Mouse (Mus musculus): ENCODE data around the gene Ccdc12. TPM values are rescaled to one million over a fixed set of nuclear protein-coding genes. Genes with fewer than 3 reads are reported as not detected.

Gene Ccdc12
- polyA plus RNA-seq, 1 experiment from 2014 or later = 147 TPM

- peak; percentile 54 for ATAC-seq (replicated peaks; ENCODE audit: extremely low read depth, insufficient read depth, low FRiP score)
- Histone ChIP-seq H3K4me2 (ENCODE audit: low read depth, low read length) (peak overlapping the region; percentile 73), H3K27ac (ENCODE audit: low read length) (peak overlapping the region; percentile 72), H3K4me1 (ENCODE audit: control insufficient read depth, insufficient read depth, low read length) (peaks cover 10% of the 10 kb centered on the region; the same call in 1 of the 2 replicates), H3K9me3 (replicated peaks; ENCODE audit: control insufficient read depth, low read length) (no peaks in the 10 kb centered on the region), H3K4me3 (ENCODE audit: low read length) (peak overlapping the region; percentile 65), H3K9ac (ENCODE audit: low read length) (peak overlapping the region; percentile 86), H3K36me3 (ENCODE audit: control insufficient read depth, insufficient read depth) (no peaks in the 10 kb centered on the region), H3K27me3 (ENCODE audit: control insufficient read depth, insufficient read depth, low read length) (peaks cover 16% of the 10 kb centered on the region)
- 4% methylated on average over 51 of the region's 63 CpGs for WGBS
Measured at GRCm38 (mm10) chr9:110743456-110744323, 87.4 kb downstream of the Ccdc12 start.

- Histone ChIP-seq H3K4me1 (ENCODE audit: control insufficient read depth, insufficient read depth, low read length) (peaks cover 17% of the 10 kb centered on the region), H3K27me3 (ENCODE audit: control insufficient read depth, insufficient read depth, low read length) (peaks cover 13% of the 10 kb centered on the region), H3K27ac (ENCODE audit: low read length) (no peak overlapping the region), H3K9ac (ENCODE audit: low read length) (no peak overlapping the region), H3K4me2 (ENCODE audit: low read depth, low read length) (no peak overlapping the region), H3K4me3 (ENCODE audit: low read length) (no peak overlapping the region), H3K9me3 (replicated peaks; ENCODE audit: control insufficient read depth, low read length) (no peaks in the 10 kb centered on the region), H3K36me3 (ENCODE audit: control insufficient read depth, insufficient read depth) (no peaks in the 10 kb centered on the region)
- WGBS = 41% methylated on average over 5 of the region's 5 CpGs
- ATAC-seq (replicated peaks; ENCODE audit: extremely low read depth, insufficient read depth, low FRiP score) = no peak
Measured at GRCm38 (mm10) chr9:110745752-110746151, 89.4 kb downstream of the Ccdc12 start.

DNA sequence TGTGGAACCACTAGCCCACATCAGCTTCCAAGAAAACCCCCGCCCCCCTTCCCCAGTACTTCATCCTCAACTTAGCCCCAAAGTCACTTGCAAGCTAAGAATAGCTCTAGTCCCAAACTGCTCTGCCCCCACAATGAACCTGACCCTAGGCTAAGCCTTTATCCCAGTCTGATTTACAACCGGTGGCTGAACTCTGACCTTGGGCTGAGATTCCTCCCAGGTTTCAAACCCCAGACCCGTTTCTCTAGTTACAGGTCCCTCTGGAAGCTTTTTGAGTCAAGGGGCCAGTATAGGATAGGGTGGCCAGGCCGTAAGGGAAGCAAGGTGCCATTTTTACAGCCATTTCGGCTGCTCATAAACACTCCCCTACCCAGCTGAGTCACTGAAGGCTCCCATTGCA, 89.9 kb downstream of the Ccdc12 start:
- no peak overlapping the region for H3K27ac ChIP-seq (ENCODE audit: low read length)
- peaks cover 12% of the 10 kb centered on the region for H3K27me3 ChIP-seq (ENCODE audit: control insufficient read depth, insufficient read depth, low read length)
- no peak overlapping the region for H3K4me3 ChIP-seq (ENCODE audit: low read length)
- no peaks in the 10 kb centered on the region for H3K36me3 ChIP-seq (ENCODE audit: control insufficient read depth, insufficient read depth)
- no peaks in the 10 kb centered on the region for H3K9me3 ChIP-seq (replicated peaks; ENCODE audit: control insufficient read depth, low read length)
- H3K4me1 ChIP-seq (ENCODE audit: control insufficient read depth, insufficient read depth, low read length) = peaks cover 22% of the 10 kb centered on the region
- no peak for ATAC-seq (replicated peaks; ENCODE audit: extremely low read depth, insufficient read depth, low FRiP score)
- H3K4me2 ChIP-seq (ENCODE audit: low read depth, low read length) = no peak overlapping the region
- H3K9ac ChIP-seq (ENCODE audit: low read length) = no peak overlapping the region
- WGBS = 53% methylated on average over 5 of the region's 5 CpGs

DNA sequence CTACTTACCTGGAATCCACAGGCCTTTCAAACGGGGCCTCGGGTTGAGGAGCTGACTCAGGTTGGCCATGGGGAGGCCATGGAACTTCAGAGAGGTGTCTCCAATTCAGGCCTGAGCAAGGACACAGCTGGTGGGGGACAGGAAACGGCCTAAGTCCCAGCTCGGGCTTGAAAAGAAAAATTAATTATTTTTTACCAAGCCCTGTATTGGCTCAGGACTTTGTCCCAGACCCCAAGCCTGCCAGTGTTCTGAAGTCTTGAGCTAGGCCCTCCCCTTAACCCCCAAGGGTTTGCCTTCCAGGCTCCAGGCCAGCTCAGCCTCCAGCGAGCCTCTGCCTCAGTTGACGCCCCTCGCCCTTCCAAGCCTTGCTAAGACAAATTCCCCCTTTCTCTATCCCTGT, 90.7 kb downstream of the Ccdc12 start, which contains the start of gene Pth1r:
Pth1r (minus strand) TSS at position 185 of the 400 bp plus-strand sequence.
- H3K9ac ChIP-seq (ENCODE audit: low read length) = no peak within 1 kb of the TSS
- peaks cover 25% of the 10 kb centered on the region for H3K4me1 ChIP-seq (ENCODE audit: control insufficient read depth, insufficient read depth, low read length)
- no peak within 1 kb of the TSS for H3K27ac ChIP-seq (ENCODE audit: low read length)
- H3K36me3 ChIP-seq (ENCODE audit: control insufficient read depth, insufficient read depth) = no peaks in the 10 kb centered on the region
- WGBS = 71% methylated on average over 7 of the region's 7 CpGs
- no peak for ATAC-seq (replicated peaks; ENCODE audit: extremely low read depth, insufficient read depth, low FRiP score)
- H3K4me3 ChIP-seq (ENCODE audit: low read length) = no peak within 1 kb of the TSS
- H3K4me2 ChIP-seq (ENCODE audit: low read depth, low read length) = no peak within 1 kb of the TSS
- H3K27me3 ChIP-seq (ENCODE audit: control insufficient read depth, insufficient read depth, low read length) = peaks cover 12% of the 10 kb centered on the region
- no peaks in the 10 kb centered on the region for H3K9me3 ChIP-seq (replicated peaks; ENCODE audit: control insufficient read depth, low read length)

GRCm38 (mm10) chr9:110748451-110748850, 92.1 kb downstream of the Ccdc12 start:
- Histone ChIP-seq H3K9ac (ENCODE audit: low read length) (no peak overlapping the region), H3K9me3 (replicated peaks; ENCODE audit: control insufficient read depth, low read length) (no peaks in the 10 kb centered on the region), H3K27ac (ENCODE audit: low read length) (no peak overlapping the region), H3K4me2 (ENCODE audit: low read depth, low read length) (no peak overlapping the region), H3K36me3 (ENCODE audit: control insufficient read depth, insufficient read depth) (no peaks in the 10 kb centered on the region), H3K4me1 (ENCODE audit: control insufficient read depth, insufficient read depth, low read length) (peaks cover 25% of the 10 kb centered on the region), H3K27me3 (ENCODE audit: control insufficient read depth, insufficient read depth, low read length) (peaks cover 12% of the 10 kb centered on the region), H3K4me3 (ENCODE audit: low read length) (no peak overlapping the region)
- ATAC-seq (replicated peaks; ENCODE audit: extremely low read depth, insufficient read depth, low FRiP score) = no peak
- 61% methylated on average over 2 of the region's 2 CpGs for WGBS

- H3K4me1 ChIP-seq (ENCODE audit: control insufficient read depth, insufficient read depth, low read length) = peaks cover 25% of the 10 kb centered on the region
- no peak overlapping the region for H3K4me3 ChIP-seq (ENCODE audit: low read length)
- H3K27me3 ChIP-seq (ENCODE audit: control insufficient read depth, insufficient read depth, low read length) = no peaks in the 10 kb centered on the region
- peak; percentile 81 for ATAC-seq (replicated peaks; ENCODE audit: extremely low read depth, insufficient read depth, low FRiP score)
- 13% methylated on average over 14 of the region's 14 CpGs for WGBS
- H3K36me3 ChIP-seq (ENCODE audit: control insufficient read depth, insufficient read depth) = no peaks in the 10 kb centered on the region
- H3K9ac ChIP-seq (ENCODE audit: low read length) = peak overlapping the region; percentile 49
- H3K27ac ChIP-seq (ENCODE audit: low read length) = peak overlapping the region; percentile 85
- H3K9me3 ChIP-seq (replicated peaks; ENCODE audit: control insufficient read depth, low read length) = no peaks in the 10 kb centered on the region
- H3K4me2 ChIP-seq (ENCODE audit: low read depth, low read length) = peak overlapping the region; percentile 43
Measured at GRCm38 (mm10) chr9:110750404-110751187, 94.3 kb downstream of the Ccdc12 start.

- Histone ChIP-seq H3K9me3 (replicated peaks; ENCODE audit: control insufficient read depth, low read length) (no peaks in the 10 kb centered on the region), H3K27ac (ENCODE audit: low read length) (peak overlapping the region; percentile 85), H3K4me3 (ENCODE audit: low read length) (no peak overlapping the region), H3K27me3 (ENCODE audit: control insufficient read depth, insufficient read depth, low read length) (no peaks in the 10 kb centered on the region), H3K9ac (ENCODE audit: low read length) (no peak overlapping the region; the same call in 1 of the 2 replicates), H3K4me2 (ENCODE audit: low read depth, low read length) (peak overlapping the region; percentile 43), H3K4me1 (ENCODE audit: control insufficient read depth, insufficient read depth, low read length) (peaks cover 20% of the 10 kb centered on the region), H3K36me3 (ENCODE audit: control insufficient read depth, insufficient read depth) (no peaks in the 10 kb centered on the region)
- no peak for ATAC-seq (replicated peaks; ENCODE audit: extremely low read depth, insufficient read depth, low FRiP score)
- WGBS = 57% methylated on average over 5 of the region's 5 CpGs
Measured at GRCm38 (mm10) chr9:110751412-110751811, 95.1 kb downstream of the Ccdc12 start.

GRCm38 (mm10) chr9:110752917-110753435, 96.7 kb downstream of the Ccdc12 start:
- WGBS = 78% methylated on average over 4 of the region's 4 CpGs
- no peak overlapping the region for H3K27ac ChIP-seq (ENCODE audit: low read length)

More at GRCm38 (mm10) chr9:110752917-110753435, 96.7 kb downstream of the Ccdc12 start:
- Histone ChIP-seq H3K9me3 (replicated peaks; ENCODE audit: control insufficient read depth, low read length) (no peaks in the 10 kb centered on the region), H3K4me3 (ENCODE audit: low read length) (no peak overlapping the region), H3K4me2 (ENCODE audit: low read depth, low read length) (no peak overlapping the region), H3K4me1 (ENCODE audit: control insufficient read depth, insufficient read depth, low read length) (peaks cover 19% of the 10 kb centered on the region), H3K36me3 (ENCODE audit: control insufficient read depth, insufficient read depth) (no peaks in the 10 kb centered on the region), H3K9ac (ENCODE audit: low read length) (no peak overlapping the region), H3K27me3 (ENCODE audit: control insufficient read depth, insufficient read depth, low read length) (no peaks in the 10 kb centered on the region)
- no peak for ATAC-seq (replicated peaks; ENCODE audit: extremely low read depth, insufficient read depth, low FRiP score)

Data from heart, embryonic 16.5 days (tissue).